Mouse (Mus musculus) ES-Bruce4 (cell line): ENCODE measurements at regions not wholly inside any gene's neighbourhood (a gene's known extent, or its start where the extent isn't known, plus 50 kb on each side); places are given as distances from the start of the nearest gene placed in this dataset.

ENCODE experiments used
- H3K27ac ChIP-seq: 2 replicates; pipeline ENCODE4 v1.5.1; 2012; ENCODE audit warnings: low read length, inconsistent platforms; ENCODE audit not compliant: insufficient read depth
- H3K27me3 ChIP-seq: 2 replicates; pipeline ENCODE4 v1.6.1; 2012; ENCODE audit warnings: mild to moderate bottlenecking, low read length, inconsistent platforms; ENCODE audit not compliant: control insufficient read depth, poor library complexity, insufficient read depth, severe bottlenecking
- H3K36me3 ChIP-seq: 2 replicates; pipeline ENCODE4 v1.6.1; 2012; ENCODE audit warnings: inconsistent platforms, mild to moderate bottlenecking, low read length, moderate library complexity; ENCODE audit not compliant: control insufficient read depth, poor library complexity, insufficient read depth, severe bottlenecking
- H3K4me1 ChIP-seq: one replicate; pipeline ENCODE4 v1.8.1; 2011; ENCODE audit warnings: low read length; ENCODE audit not compliant: control insufficient read depth, insufficient read depth
- H3K4me3 ChIP-seq: 2 replicates; pipeline ENCODE4 v1.5.1; 2011; ENCODE audit warnings: low read depth, mild to moderate bottlenecking, low read length
- H3K9ac ChIP-seq: 2 replicates; pipeline ENCODE4 v1.6.1; 2012; ENCODE audit warnings: low read depth, mild to moderate bottlenecking, inconsistent platforms; ENCODE audit not compliant: poor library complexity, severe bottlenecking
- H3K9me3 ChIP-seq: replicated peaks from 2 replicates; pipeline ENCODE4 v1.6.1; 2012; ENCODE audit warnings: mild to moderate bottlenecking, low read length, inconsistent platforms; ENCODE audit not compliant: control insufficient read depth, poor library complexity, insufficient read depth, severe bottlenecking
- CTCF ChIP-seq: IDR thresholded peaks from one replicate; pipeline ENCODE4 v1.8.1; 2011; ENCODE audit warnings: low read depth, low read length
- EP300 ChIP-seq: IDR thresholded peaks from 2 replicates; pipeline ENCODE4 v1.6.1; 2011; ENCODE audit warnings: low read depth, low read length; ENCODE audit not compliant: insufficient read depth
- POLR2A ChIP-seq: IDR thresholded peaks from one replicate; pipeline ENCODE4 v1.8.1; 2011; ENCODE audit warnings: low read length; ENCODE audit not compliant: insufficient read depth

- H3K9ac ChIP-seq: no peak overlapping the region
- TF ChIP-seq CTCF (no peak), POLR2A (no peak), EP300 (no peak)
- no peaks in the 10 kb centered on the region for H3K9me3 ChIP-seq
- no peak overlapping the region for H3K4me3 ChIP-seq
- no peaks in the 10 kb centered on the region for H3K27me3 ChIP-seq
- H3K4me1 ChIP-seq: no peaks in the 10 kb centered on the region
- no peaks in the 10 kb centered on the region for H3K36me3 ChIP-seq
- H3K27ac ChIP-seq: no peak overlapping the region
Observed at GRCm38 (mm10) chr2:116444163-116444562, 378.5 kb upstream of the Meis2 start.

- Histone ChIP-seq H3K27me3 (no peaks in the 10 kb centered on the region), H3K27ac (no peak overlapping the region), H3K4me1 (no peaks in the 10 kb centered on the region), H3K9me3 (no peaks in the 10 kb centered on the region), H3K9ac (no peak overlapping the region), H3K4me3 (no peak overlapping the region), H3K36me3 (no peaks in the 10 kb centered on the region)
- TF ChIP-seq POLR2A (no peak), CTCF (no peak), EP300 (no peak)
Observed at GRCm38 (mm10) chr2:116440252-116440651, 374.6 kb upstream of the Meis2 start.

GRCm38 (mm10) chr2:116433481-116433880 is 367.8 kb upstream of the Meis2 start:
- H3K27me3 ChIP-seq: no peaks in the 10 kb centered on the region
- H3K4me3 ChIP-seq: no peak overlapping the region
- TF ChIP-seq CTCF (no peak), POLR2A (no peak), EP300 (no peak)

GRCm38 (mm10) chr2:116424131-116424530 is 358.5 kb upstream of the Meis2 start:
- no peak overlapping the region for H3K27ac ChIP-seq
- H3K9me3 ChIP-seq: no peaks in the 10 kb centered on the region
- H3K36me3 ChIP-seq: no peaks in the 10 kb centered on the region
- no peak overlapping the region for H3K4me3 ChIP-seq
- no peaks in the 10 kb centered on the region for H3K4me1 ChIP-seq
- TF ChIP-seq POLR2A: no peak
- no peak for TF ChIP-seq CTCF
- no peak overlapping the region for H3K9ac ChIP-seq
- H3K27me3 ChIP-seq: no peaks in the 10 kb centered on the region; the same call in 1 of the 2 replicates

More at GRCm38 (mm10) chr2:116433481-116433880, 367.8 kb upstream of the Meis2 start:
- H3K36me3 ChIP-seq: no peaks in the 10 kb centered on the region
- H3K27ac ChIP-seq: no peak overlapping the region
- H3K9ac ChIP-seq: no peak overlapping the region
- H3K9me3 ChIP-seq: no peaks in the 10 kb centered on the region
- H3K4me1 ChIP-seq: no peaks in the 10 kb centered on the region

- Histone ChIP-seq H3K27ac (no peak overlapping the region), H3K9me3 (no peaks in the 10 kb centered on the region), H3K36me3 (no peaks in the 10 kb centered on the region), H3K4me1 (no peaks in the 10 kb centered on the region), H3K9ac (no peak overlapping the region), H3K27me3 (no peaks in the 10 kb centered on the region), H3K4me3 (no peak overlapping the region)
- no peak for TF ChIP-seq EP300
- TF ChIP-seq POLR2A: no peak
- no peak for TF ChIP-seq CTCF
Observed at GRCm38 (mm10) chr2:116417428-116418195, 352.0 kb upstream of the Meis2 start.

GRCm38 (mm10) chr2:116415742-116416141 is 350.1 kb upstream of the Meis2 start:
- no peaks in the 10 kb centered on the region for H3K4me1 ChIP-seq
- H3K9ac ChIP-seq: no peak overlapping the region
- no peaks in the 10 kb centered on the region for H3K36me3 ChIP-seq
- no peak overlapping the region for H3K4me3 ChIP-seq
- TF ChIP-seq POLR2A (no peak), CTCF (no peak), EP300 (no peak)
- no peak overlapping the region for H3K27ac ChIP-seq
- H3K9me3 ChIP-seq: no peaks in the 10 kb centered on the region
- H3K27me3 ChIP-seq: no peaks in the 10 kb centered on the region
